Mouse (Mus musculus) liver, embryonic 18 days (tissue): Measurements from ENCODE around the gene Ahsa1. TPM values are rescaled to one million over a fixed set of nuclear protein-coding genes. Genes with fewer than 3 reads are reported as not detected.

Experiments
- polyA plus RNA-seq: library from polyadenylated mRNA; depleted of rRNA; stranded (reverse); fragments of >200 nt; gene quantifications from 2 replicates; pipeline ENCODE4 v1.2.3, GENCODE M21; 2012; rRNA removed

The Ahsa1 gene
- polyA plus RNA-seq = 84.9 and 88.1 TPM in 2 replicates

DNA sequence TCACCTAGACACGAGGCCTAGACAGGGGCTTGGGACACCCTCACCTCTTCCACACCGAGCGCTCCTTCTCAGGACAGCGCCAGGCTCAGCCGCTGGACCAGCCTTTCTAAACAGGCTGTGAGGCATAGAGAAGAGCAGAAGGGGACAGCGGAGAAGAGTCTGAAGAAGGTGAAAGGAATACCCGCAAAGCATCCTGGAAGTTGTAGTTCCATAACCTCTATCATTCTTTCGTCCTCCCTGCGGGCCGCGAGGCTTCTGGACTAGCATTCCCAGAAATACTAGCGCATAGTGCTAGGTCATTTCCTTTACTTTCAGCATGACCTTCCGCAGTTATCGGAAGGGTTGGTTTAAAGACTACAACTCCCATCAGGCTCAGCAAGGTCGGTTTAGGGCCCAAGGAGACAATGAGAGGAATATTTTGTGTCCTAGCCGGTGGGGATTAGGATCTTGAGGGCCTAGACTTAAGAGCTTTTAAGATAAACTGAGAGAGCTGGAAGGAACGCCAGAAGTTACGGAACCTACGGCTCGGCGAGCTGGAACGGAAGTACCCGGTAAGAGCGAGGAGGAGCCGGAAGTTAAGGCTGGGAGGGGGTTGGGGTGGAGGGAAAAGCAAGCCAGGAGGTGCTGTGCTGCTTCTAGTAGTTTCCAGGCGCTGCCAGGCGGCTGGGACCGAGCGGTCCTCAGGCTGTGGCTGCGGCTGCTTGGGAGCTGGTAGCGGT is at the start of gene Ahsa1, which contains the start of gene Vipas39:
Ahsa1 (plus strand) TSS at position 372 of the 719 bp plus-strand sequence.
Vipas39 (minus strand) TSS at position 149 of the 719 bp plus-strand sequence.

GRCm38 (mm10) chr12:87238632-87239031 is 27.6 kb upstream of the Ahsa1 start, which contains the start of gene Noxred1:
Noxred1 (minus strand) TSS chr12:87238732.

GRCm38 (mm10) chr12:87299657-87300440 is 33.6 kb downstream of the Ahsa1 start, which contains the start of gene Ism2:
Ism2 (minus strand) TSS chr12:87299705.

Other genes with a start within 250 kb of the Ahsa1 start
- 0.01 TPM in 2 replicates for gene Tmem63c, start 245.1 kb upstream of the Ahsa1 start, polyA plus RNA-seq
- gene Ngb, start 163.9 kb upstream of the Ahsa1 start, polyA plus RNA-seq = 0.10 and 0.15 TPM in 2 replicates
- 274 and 311 TPM in 2 replicates for gene Gstz1, start 119.3 kb upstream of the Ahsa1 start, polyA plus RNA-seq
- 4.1 and 4.5 TPM in 2 replicates for gene Pomt2, start 118.5 kb upstream of the Ahsa1 start, polyA plus RNA-seq
- gene Samd15, start 66.8 kb upstream of the Ahsa1 start, polyA plus RNA-seq = 0.06 and 0.15 TPM in 2 replicates
- gene Tmed8, start 66.0 kb upstream of the Ahsa1 start, polyA plus RNA-seq = 0.66 and 0.71 TPM in 2 replicates
- 0.32 and 0.43 TPM in 2 replicates for gene Noxred1, start 27.7 kb upstream of the Ahsa1 start, polyA plus RNA-seq
- 9.5 and 9.7 TPM in 2 replicates for gene Vipas39, start 223 bp upstream of the Ahsa1 start, polyA plus RNA-seq
- gene Ism2, start 33.2 kb downstream of the Ahsa1 start, polyA plus RNA-seq = 0.09 and 0.18 TPM in 2 replicates
- gene Sptlc2, start 121.9 kb downstream of the Ahsa1 start, polyA plus RNA-seq = 13.5 and 14.3 TPM in 2 replicates
- 32.5 and 32.8 TPM in 2 replicates for gene Slirp, start 177.4 kb downstream of the Ahsa1 start, polyA plus RNA-seq
- gene Alkbh1, start 177.5 kb downstream of the Ahsa1 start, polyA plus RNA-seq = 12.8 and 17.1 TPM in 2 replicates
- gene Snw1, start 205.8 kb downstream of the Ahsa1 start, polyA plus RNA-seq = 15.4 and 15.6 TPM in 2 replicates
- gene Gm5788, start 228.2 kb downstream of the Ahsa1 start, polyA plus RNA-seq = not detected in 2 replicates
- not detected in 2 replicates for gene Gm8300, start 247.8 kb downstream of the Ahsa1 start, polyA plus RNA-seq